ENCODE assay signal across 8 mouse cellular contexts in genomic region chr5:3893459-3894293, GRCm38 (mm10). TPM values are rescaled to one million over a fixed set of nuclear protein-coding genes. Genes with fewer than 3 reads are reported as not detected.
DNase-seq lines count a peak whose midpoint lies in the region; ATAC-seq lines count a peak whose summit lies in the region.
"Not testable (repeated sequence)": the region's sequence is repeated elsewhere in the genome, so short reads cannot be mapped to it uniquely, and the experiment has no call there.

TSS of gene Mterf1a (minus strand) at chr5:3893933.

- H3K4me2 ChIP-seq in embryonic facial prominence, embryonic 14.5 days (ENCODE audit: low read depth, low read length): peak within 1 kb of the TSS; percentile 75

- H3K9ac ChIP-seq in embryonic facial prominence, embryonic 14.5 days (ENCODE audit: low read depth, low read length): peak within 1 kb of the TSS; percentile 62

- H3K9me3 ChIP-seq in embryonic facial prominence, embryonic 14.5 days (ENCODE audit: control insufficient read depth, low read length); limb, embryonic 10.5 days (replicated peaks): not testable (repeated sequence)

- H3K36me3 ChIP-seq in embryonic facial prominence, embryonic 14.5 days (ENCODE audit: control insufficient read depth, insufficient read depth, low read length); limb, embryonic 10.5 days: not testable (repeated sequence)

- not testable (repeated sequence) for H3K27me3 ChIP-seq in embryonic facial prominence, embryonic 14.5 days (replicated peaks; ENCODE audit: control insufficient read depth, insufficient read depth, low read length); limb, embryonic 10.5 days (ENCODE audit: low read depth, poor library complexity, severe bottlenecking)

- peak within 1 kb of the TSS; percentile 41 for H3K4me3 ChIP-seq in embryonic facial prominence, embryonic 14.5 days (ENCODE audit: low read depth, low read length)
- H3K4me3 ChIP-seq in limb, embryonic 10.5 days: peak within 1 kb of the TSS; percentile 53

- peak; percentile 99 for ATAC-seq in embryonic facial prominence, embryonic 14.5 days (ENCODE audit: low read depth)

- H3K4me1 ChIP-seq in embryonic facial prominence, embryonic 14.5 days (ENCODE audit: control insufficient read depth, insufficient read depth, low read length); limb, embryonic 10.5 days: not testable (repeated sequence)

- DNase-seq in 416B (ENCODE audit: low read depth): peak; percentile 71
- not testable (repeated sequence) for DNase-seq in adrenal gland, postnatal 4 days (ENCODE audit: low spot score in 2 of 2); embryonic facial prominence, embryonic 14.5 days (ENCODE audit: low spot score); limb, embryonic 10.5 days (ENCODE audit: low spot score)
- DNase-seq in heart, adult 8-10 months (ENCODE audit: low spot score): peak; percentile 11
- peak; percentile 56 for DNase-seq in kidney, adult 11 months
- DNase-seq in mesoderm, embryonic 11.5 days (ENCODE audit: low read depth, low spot score): peak; percentile 12
- peak; percentile 10 for DNase-seq in right cerebral cortex, postnatal 4 days

- 0% methylated on average over 3 of the region's 47 CpGs for WGBS in embryonic facial prominence, embryonic 14.5 days
- WGBS in limb, embryonic 10.5 days: 2% methylated on average over 10 of the region's 47 CpGs

- H3K27ac ChIP-seq in embryonic facial prominence, embryonic 14.5 days (replicated peaks; ENCODE audit: low read depth, low read length); limb, embryonic 10.5 days: not testable (repeated sequence)

RNA-seq across cellular contexts. Expression of gene Mterf1a, which starts in this region (rescaled TPM):
- total RNA-seq in adrenal gland, postnatal 4 days (2021): 10 to 100 TPM; 10.0 to 11.8 TPM
- polyA plus RNA-seq in embryonic facial prominence, embryonic 14.5 days (2014; fragmentation: Nextera tagmentation; extraction: Ambion mirVana): 5.9 and 6.2 TPM in 2 replicates
- total RNA-seq in heart, adult 8-10 months (2022): 1 to 10 TPM; 3.1 to 3.6 (median 3.2) TPM
- polyA plus RNA-seq in limb, embryonic 10.5 days (2016; fragmentation: Nextera tagmentation; extraction: Ambion mirVana): 6.9 and 9.4 TPM in 2 replicates
